Mouse (Mus musculus) forebrain, embryonic 11.5 days (tissue): ENCODE results near the gene Zfp719. TPM values are rescaled to one million over a fixed set of nuclear protein-coding genes. Genes with fewer than 3 reads are reported as not detected.

Source experiments
- ATAC-seq: fragments of 200-750 bp; cut with Nextera tagmentation; replicated peaks from 2 replicates; pipeline ENCODE4 v1.8.0; 2017; ENCODE audit warnings: moderate TSS enrichment; ENCODE audit not compliant: low FRiP score
- DNase-seq: peaks from one replicate; pipeline ENCODE4 v3.0.0-alpha.2; 2017; ENCODE audit warnings: low spot score
- H3K27ac ChIP-seq: fragments of 300-500 bp; sonication (generic); 2 replicates; pipeline ENCODE4 v1.5.1; 2014; ENCODE audit warnings: low read depth, low read length
- H3K27me3 ChIP-seq: fragments of 300-500 bp; sonication (generic); 2 replicates; pipeline ENCODE4 v1.6.1; 2014; ENCODE audit warnings: mild to moderate bottlenecking, low read length, mixed read lengths; ENCODE audit not compliant: control insufficient read depth, insufficient read depth
- H3K36me3 ChIP-seq: fragments of 300-500 bp; sonication (generic); 2 replicates; pipeline ENCODE4 v1.6.1; 2014; ENCODE audit warnings: mild to moderate bottlenecking, low read length, moderate library complexity, mixed read lengths; ENCODE audit not compliant: control insufficient read depth, insufficient read depth
- H3K4me1 ChIP-seq: fragments of 300-500 bp; sonication (generic); replicated peaks from 2 replicates; pipeline ENCODE4 v1.6.1; 2014; ENCODE audit warnings: low read length, mixed read lengths; ENCODE audit not compliant: control insufficient read depth, insufficient read depth
- H3K4me2 ChIP-seq: fragments of 300-500 bp; sonication (generic); 2 replicates; pipeline ENCODE4 v1.6.1; 2014; ENCODE audit warnings: low read depth, mild to moderate bottlenecking, low read length, moderate library complexity, mixed read lengths; ENCODE audit not compliant: severe bottlenecking
- H3K4me3 ChIP-seq: fragments of 300-500 bp; sonication (generic); 2 replicates; pipeline ENCODE4 v1.5.1; 2014; ENCODE audit warnings: low read depth, low read length
- H3K9ac ChIP-seq: fragments of 300-500 bp; sonication (generic); 2 replicates; pipeline ENCODE4 v1.6.1; 2014; ENCODE audit warnings: low read length
- H3K9me3 ChIP-seq: fragments of 300-500 bp; sonication (generic); 2 replicates; pipeline ENCODE4 v1.6.1; 2016; ENCODE audit warnings: low read length, mixed read lengths; ENCODE audit not compliant: control insufficient read depth
- WGBS: fragments of 180-500 bp; shearing (Covaris S2); extraction: QIAGEN DNeasy Blood & Tissue Kit; methylation state at CpG from one replicate; pipeline ENCODE4 v1.1.7; 2014; 5-methylcytosine and 5-hydroxymethylcytosine counted together
- polyA plus RNA-seq: library from polyadenylated mRNA; unstranded; fragments of >200 nt; fragmentation: Nextera tagmentation; extraction: Ambion mirVana; gene quantifications from 2 replicates; pipeline ENCODE4 v1.2.1, GENCODE M21; 2014

Zfp719 gene
- polyA plus RNA-seq, 1 experiment from 2014 or later: 16.9 TPM

DNA sequence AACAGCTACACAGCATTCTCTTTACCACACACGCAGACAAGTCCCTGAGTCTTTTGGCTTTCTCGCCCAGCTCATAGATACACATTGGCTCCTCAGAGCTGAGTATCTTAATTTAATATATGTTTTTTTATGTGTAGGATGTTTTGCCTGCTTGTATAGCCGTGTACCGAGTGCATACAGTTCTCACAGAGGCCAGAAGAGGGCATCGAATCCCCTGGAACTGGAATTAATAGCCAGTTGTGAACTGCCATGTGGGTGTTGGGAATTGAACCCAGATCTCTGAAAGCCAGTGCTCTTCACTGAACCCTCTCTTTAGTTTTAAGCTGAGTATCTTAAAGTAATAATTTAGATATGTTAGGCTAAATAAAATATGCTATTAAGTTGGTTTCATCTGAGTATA, 5.4 kb downstream of the Zfp719 start:
- H3K9me3 ChIP-seq: no peaks in the 10 kb centered on the region
- H3K4me1 ChIP-seq: peaks cover 3% of the 10 kb centered on the region; the same call in 1 of the 2 replicates
- H3K27ac ChIP-seq: no peak overlapping the region
- DNase-seq (no peak), ATAC-seq (no peak)
- no peaks in the 10 kb centered on the region for H3K27me3 ChIP-seq
- no peak overlapping the region for H3K4me2 ChIP-seq
- peaks cover 9% of the 10 kb centered on the region; the same call in 1 of the 2 replicates for H3K36me3 ChIP-seq
- WGBS: 89% methylated on average over 5 of the region's 5 CpGs
- no peak overlapping the region for H3K4me3 ChIP-seq
- no peak overlapping the region for H3K9ac ChIP-seq

DNA sequence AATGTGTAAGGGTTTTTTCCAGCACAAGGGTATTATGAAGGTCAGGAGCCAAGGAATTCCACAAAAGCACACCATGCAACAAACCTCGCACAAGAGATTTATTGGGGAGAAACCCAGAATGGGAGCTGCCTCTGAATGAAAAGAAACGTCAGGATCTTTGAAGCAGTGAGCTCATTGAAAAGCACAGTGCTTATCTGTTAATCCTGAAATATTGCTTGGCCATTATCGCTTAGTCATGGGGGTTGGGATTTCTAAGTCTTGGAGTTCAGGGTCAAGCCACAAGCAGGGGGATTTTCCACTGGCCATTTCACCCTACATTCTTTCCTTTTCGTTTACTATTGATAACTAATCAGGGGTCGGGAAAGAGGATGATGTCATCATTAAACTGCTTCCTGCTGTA, 22.5 kb downstream of the Zfp719 start:
- 27% methylated on average over 5 of the region's 5 CpGs for WGBS
- no peak overlapping the region for H3K27ac ChIP-seq
- H3K4me3 ChIP-seq: no peak overlapping the region

GRCm38 (mm10) chr7:43606896-43607742, 27.7 kb downstream of the Zfp719 start, which contains the start of gene Zfp819:
Gene Zfp819 (plus strand): TSS chr7:43607169.
- Histone ChIP-seq H3K4me1 (peaks cover 8% of the 10 kb centered on the region; the same call in 1 of the 2 replicates), H3K4me3 (peak within 1 kb of the TSS; percentile 41), H3K4me2 (peak within 1 kb of the TSS; percentile 79), H3K27me3 (no peaks in the 10 kb centered on the region), H3K27ac (no peak within 1 kb of the TSS), H3K36me3 (no peaks in the 10 kb centered on the region), H3K9ac (peak within 1 kb of the TSS; percentile 64), H3K9me3 (no peaks in the 10 kb centered on the region)
- peak; percentile 80 for DNase-seq
- ATAC-seq: peak; percentile 85
- 16% methylated on average over 41 of the region's 41 CpGs for WGBS

More for the DNA sequence above, 22.5 kb downstream of the Zfp719 start:
- Histone ChIP-seq H3K9ac (no peak overlapping the region), H3K4me1 (peaks cover 5% of the 10 kb centered on the region; the same call in 1 of the 2 replicates), H3K36me3 (no peaks in the 10 kb centered on the region), H3K4me2 (no peak overlapping the region), H3K27me3 (no peaks in the 10 kb centered on the region), H3K9me3 (no peaks in the 10 kb centered on the region)
- 0 out of 2 replicates have a peak, but pooled peaks have one; percentile 36 for ATAC-seq
- DNase-seq: peak; percentile 26

GRCm38 (mm10) chr7:43607743-43608287, 28.4 kb downstream of the Zfp719 start:
- ATAC-seq (no peak), DNase-seq (peak; percentile 36)
- Histone ChIP-seq H3K4me1 (0 out of 2 replicates have a peak, but pooled peaks cover 3% of the 10 kb centered on the region), H3K4me3 (peak overlapping the region; percentile 41), H3K36me3 (no peaks in the 10 kb centered on the region), H3K4me2 (peak overlapping the region; percentile 79; the same call in 1 of the 2 replicates), H3K27ac (no peak overlapping the region), H3K27me3 (no peaks in the 10 kb centered on the region), H3K9ac (peak overlapping the region; percentile 64; the same call in 1 of the 2 replicates), H3K9me3 (no peaks in the 10 kb centered on the region)
- WGBS: 53% methylated on average over 5 of the region's 5 CpGs

GRCm38 (mm10) chr7:43608316-43608824, 29.0 kb downstream of the Zfp719 start:
- Histone ChIP-seq H3K9ac (no peak overlapping the region), H3K27ac (no peak overlapping the region), H3K4me1 (0 out of 2 replicates have a peak, but pooled peaks cover 3% of the 10 kb centered on the region), H3K4me3 (no peak overlapping the region), H3K27me3 (no peaks in the 10 kb centered on the region), H3K9me3 (no peaks in the 10 kb centered on the region), H3K36me3 (no peaks in the 10 kb centered on the region), H3K4me2 (no peak overlapping the region)
- DNase-seq (peak; percentile 1), ATAC-seq (no peak)
- WGBS: 85% methylated on average over 7 of the region's 7 CpGs

- no peak overlapping the region for H3K9ac ChIP-seq
- no peaks in the 10 kb centered on the region for H3K36me3 ChIP-seq
- WGBS: 88% methylated on average over 14 of the region's 14 CpGs
- no peak overlapping the region for H3K4me2 ChIP-seq
- H3K27ac ChIP-seq: no peak overlapping the region
- no peak for ATAC-seq
- no peaks in the 10 kb centered on the region for H3K27me3 ChIP-seq
- H3K4me1 ChIP-seq: no peaks in the 10 kb centered on the region
- peak; percentile 39 for DNase-seq
- H3K9me3 ChIP-seq: no peaks in the 10 kb centered on the region
- H3K4me3 ChIP-seq: no peak overlapping the region
These were observed 34.6 kb downstream of the Zfp719 start for GRCm38 (mm10) chr7:43613816-43614551.

- DNase-seq (no peak), ATAC-seq (no peak)
- no peaks in the 10 kb centered on the region for H3K9me3 ChIP-seq
- no peak overlapping the region for H3K4me2 ChIP-seq
- no peaks in the 10 kb centered on the region for H3K4me1 ChIP-seq
- no peaks in the 10 kb centered on the region for H3K36me3 ChIP-seq
- no peak overlapping the region for H3K9ac ChIP-seq
- no peaks in the 10 kb centered on the region for H3K27me3 ChIP-seq
- H3K27ac ChIP-seq: no peak overlapping the region
- WGBS: 80% methylated on average over 7 of the region's 7 CpGs
- H3K4me3 ChIP-seq: no peak overlapping the region
These were observed 43.5 kb downstream of the Zfp719 start for GRCm38 (mm10) chr7:43622927-43623326.

DNA sequence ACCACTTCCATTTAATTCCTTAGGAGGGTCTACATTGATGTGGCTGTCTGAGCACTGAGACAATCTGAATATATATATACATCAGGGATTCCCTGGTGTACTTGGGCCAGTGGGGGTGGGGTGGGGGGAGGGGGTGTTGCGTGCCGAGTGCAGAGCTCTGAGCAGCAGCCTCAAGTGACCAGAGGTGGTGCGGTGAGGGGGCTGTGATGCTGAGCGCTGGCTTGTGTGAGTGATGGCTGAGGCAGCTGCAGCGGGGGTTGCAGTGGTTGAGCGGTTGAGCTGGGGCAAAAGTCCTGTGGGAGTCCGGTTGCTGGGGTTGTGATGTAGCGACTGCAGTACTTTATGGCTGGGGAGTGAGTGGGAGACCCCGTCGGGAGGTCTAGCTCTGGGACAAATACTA, 44.4 kb downstream of the Zfp719 start:
- no peak overlapping the region for H3K9ac ChIP-seq
- H3K27ac ChIP-seq: no peak overlapping the region
- no peaks in the 10 kb centered on the region for H3K27me3 ChIP-seq
- 17% methylated on average over 10 of the region's 10 CpGs for WGBS
- no peaks in the 10 kb centered on the region for H3K9me3 ChIP-seq
- H3K36me3 ChIP-seq: no peaks in the 10 kb centered on the region
- ATAC-seq (no peak), DNase-seq (no peak)
- no peak overlapping the region for H3K4me3 ChIP-seq
- H3K4me1 ChIP-seq: no peaks in the 10 kb centered on the region
- no peak overlapping the region for H3K4me2 ChIP-seq
